Mouse (Mus musculus) G1E (cell line): ENCODE data around the gene Gpha2. TPM values are rescaled to one million over a fixed set of nuclear protein-coding genes. Genes with fewer than 3 reads are reported as not detected.

Source experiments
- ATAC-seq: 2 replicates; pipeline ENCODE4 v1.8.0; 2016; ENCODE audit warnings: mild to moderate bottlenecking; ENCODE audit not compliant: insufficient number of reproducible peaks, poor library complexity, low FRiP score, severe bottlenecking; ENCODE audit errors: extremely low read depth
- DNase-seq: peaks from one replicate; pipeline ENCODE4 v3.0.0; 2012; ENCODE audit warnings: low spot score
- H3K27me3 ChIP-seq: 2 replicates; pipeline ENCODE4 v1.6.1; 2012; ENCODE audit warnings: mild to moderate bottlenecking, low read length, inconsistent platforms; ENCODE audit not compliant: insufficient read depth
- H3K36me3 ChIP-seq: replicated peaks from 2 replicates; pipeline ENCODE3; 2012; ENCODE audit warnings: mild to moderate bottlenecking, inconsistent platforms
- H3K4me1 ChIP-seq: 2 replicates; pipeline ENCODE4 v1.6.1; 2012; ENCODE audit warnings: low read depth, low read length, inconsistent platforms, mixed read lengths; ENCODE audit not compliant: insufficient read depth
- H3K4me3 ChIP-seq: 2 replicates; pipeline ENCODE4 v1.5.1; 2012; ENCODE audit warnings: low read depth, mild to moderate bottlenecking, inconsistent platforms, low read length, moderate library complexity, mixed read lengths
- H3K9me3 ChIP-seq: replicated peaks from 2 replicates; pipeline ENCODE4 v1.6.1; 2012; ENCODE audit warnings: inconsistent platforms
- CTCF ChIP-seq: IDR thresholded peaks from 2 replicates; pipeline ENCODE4 v1.5.1; 2012; ENCODE audit warnings: low read depth, low read length, inconsistent platforms, mixed read lengths
- GATA1 ChIP-seq: IDR thresholded peaks from 2 replicates; pipeline ENCODE4 v1.6.1; 2012; ENCODE audit warnings: borderline replicate concordance, low read length, inconsistent platforms, mixed read lengths
- GATA2 ChIP-seq: IDR thresholded peaks from 2 replicates; pipeline ENCODE4 v1.6.1; 2012; ENCODE audit warnings: low read depth, low read length, inconsistent platforms, borderline replicate concordance
- POLR2AphosphoS5 ChIP-seq: IDR thresholded peaks from 2 replicates; pipeline ENCODE4 v1.6.1; 2012; ENCODE audit warnings: low read depth, low read length, inconsistent platforms; ENCODE audit not compliant: insufficient replicate concordance
- TAL1 ChIP-seq: conservative IDR thresholded peaks from 2 replicates; pipeline ENCODE4 v1.6.1; 2012; ENCODE audit warnings: low read depth, low read length, inconsistent platforms, mixed read lengths
- polyA plus RNA-seq: library from polyadenylated mRNA; stranded (reverse); fragments of >175 nt; gene quantifications from 2 replicates; pipeline ENCODE4 v1.2.3, GENCODE M21; 2012
- total RNA-seq, 2 experiments: library from RNA; stranded (forward) in 1 of 2; stranded (reverse) in 1 of 2; fragments of 200-1000 nt in 1 of 2; fragments of >200 nt in 1 of 2; fragmentation: Nextera tagmentation in 1 of 2; gene quantifications; 2 replicates each; pipeline ENCODE4 v1.2.3; 2014 to 2017

Gpha2 gene
- total and polyA plus RNA-seq, 3 experiments, result not detected

- no peaks in the 10 kb centered on the region for H3K9me3 ChIP-seq
- peaks cover 19% of the 10 kb centered on the region for H3K36me3 ChIP-seq
- ATAC-seq, result no peak
- H3K4me3 ChIP-seq, result no peak overlapping the region
- TF ChIP-seq POLR2AphosphoS5 (no peak), GATA1 (no peak), TAL1 (no peak), CTCF (no peak), GATA2 (no peak)
- peaks cover 47% of the 10 kb centered on the region for H3K4me1 ChIP-seq
- H3K27me3 ChIP-seq, result no peaks in the 10 kb centered on the region
- no peak for DNase-seq
These were observed 47.4 kb downstream of the Gpha2 start for GRCm38 (mm10) chr19:6273592-6273991.

- TF ChIP-seq GATA1, result no peak
- no peak for TF ChIP-seq POLR2AphosphoS5
- TF ChIP-seq TAL1, result no peak
- TF ChIP-seq CTCF, result no peak
- no peak for TF ChIP-seq GATA2
- Histone ChIP-seq H3K4me3 (no peak overlapping the region), H3K4me1 (peaks cover 52% of the 10 kb centered on the region), H3K27me3 (no peaks in the 10 kb centered on the region), H3K9me3 (no peaks in the 10 kb centered on the region), H3K36me3 (peaks cover 24% of the 10 kb centered on the region)
- ATAC-seq (no peak), DNase-seq (no peak)
These were observed 47.9 kb downstream of the Gpha2 start for GRCm38 (mm10) chr19:6273998-6274608.

- H3K4me1 ChIP-seq, result peaks cover 68% of the 10 kb centered on the region
- H3K27me3 ChIP-seq, result no peaks in the 10 kb centered on the region
- H3K9me3 ChIP-seq, result no peaks in the 10 kb centered on the region
- no peak for ATAC-seq
- H3K36me3 ChIP-seq, result peaks cover 41% of the 10 kb centered on the region
- TF ChIP-seq GATA1, result no peak
- peak; percentile 50 for DNase-seq
- H3K4me3 ChIP-seq, result peak overlapping the region; percentile 95
These were observed 49.7 kb downstream of the Gpha2 start for GRCm38 (mm10) chr19:6275740-6276389.

DNA sequence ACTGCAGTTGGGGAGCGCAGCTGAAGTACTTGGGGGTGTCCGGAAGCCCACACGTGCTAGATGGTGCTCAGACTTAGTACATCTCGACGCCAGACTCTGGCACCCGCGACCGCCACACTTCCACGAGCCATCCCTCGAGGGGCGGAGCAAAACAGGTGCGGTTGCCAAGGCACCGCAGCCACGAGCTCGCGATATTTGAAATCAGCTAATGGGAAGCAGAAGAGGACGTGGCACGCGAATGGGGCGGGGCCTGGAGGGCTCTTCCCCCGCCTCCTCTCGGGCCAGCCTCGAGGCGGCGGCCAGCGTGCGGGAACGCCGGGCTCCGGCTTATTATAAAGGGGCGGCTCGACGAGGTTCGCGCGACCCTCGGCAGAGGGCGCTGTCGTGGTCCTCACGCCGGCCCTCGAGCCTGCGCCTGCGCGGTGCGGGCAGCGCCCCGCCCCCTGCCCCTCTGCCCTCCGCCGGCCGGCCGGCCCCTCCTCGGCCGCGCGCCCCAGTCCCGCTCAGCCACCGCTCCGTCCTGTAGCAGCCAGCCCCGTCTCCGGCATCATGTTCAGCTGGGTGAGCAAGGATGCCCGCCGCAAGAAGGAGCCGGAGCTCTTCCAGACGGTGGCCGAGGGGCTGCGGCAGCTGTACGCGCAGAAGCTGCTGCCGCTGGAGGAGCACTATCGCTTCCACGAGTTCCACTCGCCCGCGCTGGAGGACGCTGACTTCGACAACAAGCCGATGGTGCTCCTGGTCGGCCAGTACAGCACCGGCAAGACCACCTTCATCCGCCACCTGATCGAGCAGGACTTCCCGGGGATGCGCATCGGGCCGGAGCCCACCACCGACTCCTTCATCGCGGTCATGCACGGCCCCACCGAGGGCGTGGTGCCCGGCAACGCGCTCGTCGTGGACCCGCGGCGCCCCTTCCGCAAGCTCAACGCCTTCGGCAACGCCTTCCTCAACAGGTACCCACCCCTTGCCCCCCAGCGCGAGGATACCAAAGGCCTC, 50.5 kb downstream of the Gpha2 start, which contains the start of gene Ehd1:
Gene Ehd1, plus strand, starts transcription at position 300 of the 996 bp plus-strand sequence.
- Histone ChIP-seq H3K36me3 (peaks cover 50% of the 10 kb centered on the region), H3K4me3 (peak within 1 kb of the TSS; percentile 95), H3K4me1 (peaks cover 76% of the 10 kb centered on the region), H3K9me3 (no peaks in the 10 kb centered on the region), H3K27me3 (no peaks in the 10 kb centered on the region)
- peak; percentile 84 for ATAC-seq
- peak; percentile 90 for DNase-seq
- TF ChIP-seq CTCF, result peak; percentile 41; the same call in 1 of the 2 replicates
- no peak for TF ChIP-seq TAL1
- no peak for TF ChIP-seq POLR2AphosphoS5

Other genes with a start within 250 kb of the Gpha2 start
Only the 20 nearest of the 29 such genes appear.
- gene Tm7sf2, start 158.0 kb upstream of the Gpha2 start, total RNA-seq (2014; fragmentation: Nextera tagmentation), result 22.9 and 24.0 TPM in 2 replicates
- 17.2 and 21.4 TPM in 2 replicates for gene Tm7sf2, start 158.0 kb upstream of the Gpha2 start, total RNA-seq (2017)
- 15.0 and 20.0 TPM in 2 replicates for gene Tm7sf2, start 158.0 kb upstream of the Gpha2 start, polyA plus RNA-seq
- gene Vps51, start 149.1 kb upstream of the Gpha2 start, total RNA-seq (2014; fragmentation: Nextera tagmentation), result 24.7 and 32.4 TPM in 2 replicates
- gene Vps51, start 149.1 kb upstream of the Gpha2 start, total RNA-seq (2017), result 33.2 and 39.8 TPM in 2 replicates
- gene Vps51, start 149.1 kb upstream of the Gpha2 start, polyA plus RNA-seq, result 29.3 and 34.9 TPM in 2 replicates
- not detected in 2 replicates for gene Tmem262, start 146.3 kb upstream of the Gpha2 start, total RNA-seq (2014; fragmentation: Nextera tagmentation)
- not detected in 2 replicates for gene Tmem262, start 146.3 kb upstream of the Gpha2 start, total RNA-seq (2017)
- gene Tmem262, start 146.3 kb upstream of the Gpha2 start, polyA plus RNA-seq, result not detected in 2 replicates
- gene Gm28374, start 144.1 kb upstream of the Gpha2 start, total RNA-seq (2014; fragmentation: Nextera tagmentation), result not detected in 2 replicates
- 0.87 and 0.98 TPM in 2 replicates for gene Gm28374, start 144.1 kb upstream of the Gpha2 start, total RNA-seq (2017)
- 0.37 and 0.75 TPM in 2 replicates for gene Gm28374, start 144.1 kb upstream of the Gpha2 start, polyA plus RNA-seq
- 21.6 and 24.5 TPM in 2 replicates for gene Zfpl1, start 141.4 kb upstream of the Gpha2 start, total RNA-seq (2014; fragmentation: Nextera tagmentation)
- 32.8 and 36.1 TPM in 2 replicates for gene Zfpl1, start 141.4 kb upstream of the Gpha2 start, total RNA-seq (2017)
- 56.3 and 59.9 TPM in 2 replicates for gene Zfpl1, start 141.4 kb upstream of the Gpha2 start, polyA plus RNA-seq
- gene Cdca5, start 141.4 kb upstream of the Gpha2 start, total RNA-seq (2014; fragmentation: Nextera tagmentation), result 24.7 and 45.0 TPM in 2 replicates
- 40.5 and 43.3 TPM in 2 replicates for gene Cdca5, start 141.4 kb upstream of the Gpha2 start, total RNA-seq (2017)
- 14.8 and 17.6 TPM in 2 replicates for gene Cdca5, start 141.4 kb upstream of the Gpha2 start, polyA plus RNA-seq
- 1.3 and 5.6 TPM in 2 replicates for gene AC131692.1, start 132.0 kb upstream of the Gpha2 start, total RNA-seq (2014; fragmentation: Nextera tagmentation)
- gene AC131692.1, start 132.0 kb upstream of the Gpha2 start, total RNA-seq (2017), result 1.3 and 1.4 TPM in 2 replicates
- gene AC131692.1, start 132.0 kb upstream of the Gpha2 start, polyA plus RNA-seq, result 3.4 and 3.5 TPM in 2 replicates
- gene Naaladl1, start 120.6 kb upstream of the Gpha2 start, total RNA-seq (2014; fragmentation: Nextera tagmentation), result 1.1 and 1.8 TPM in 2 replicates
- gene Naaladl1, start 120.6 kb upstream of the Gpha2 start, total RNA-seq (2017), result 0.44 and 0.87 TPM in 2 replicates
- gene Naaladl1, start 120.6 kb upstream of the Gpha2 start, polyA plus RNA-seq, result 0.32 and 0.36 TPM in 2 replicates
- 7.9 and 10.1 TPM in 2 replicates for gene Sac3d1, start 107.7 kb upstream of the Gpha2 start, total RNA-seq (2014; fragmentation: Nextera tagmentation)
- gene Sac3d1, start 107.7 kb upstream of the Gpha2 start, total RNA-seq (2017), result 10.2 and 22.9 TPM in 2 replicates
- gene Sac3d1, start 107.7 kb upstream of the Gpha2 start, polyA plus RNA-seq, result 69.2 and 78.7 TPM in 2 replicates
- 21.4 and 25.7 TPM in 2 replicates for gene Snx15, start 98.1 kb upstream of the Gpha2 start, total RNA-seq (2014; fragmentation: Nextera tagmentation)
- gene Snx15, start 98.1 kb upstream of the Gpha2 start, total RNA-seq (2017), result 13.2 and 15.3 TPM in 2 replicates
- gene Snx15, start 98.1 kb upstream of the Gpha2 start, polyA plus RNA-seq, result 70.1 and 84.0 TPM in 2 replicates
- not detected in 2 replicates for gene Batf2, start 85.4 kb upstream of the Gpha2 start, total RNA-seq (2014; fragmentation: Nextera tagmentation)
- 0.33 TPM in 1 of 2 replicates, not detected in the other for gene Batf2, start 85.4 kb upstream of the Gpha2 start, total RNA-seq (2017)
- not detected in 2 replicates for gene Batf2, start 85.4 kb upstream of the Gpha2 start, polyA plus RNA-seq
- gene Arl2, start 84.8 kb upstream of the Gpha2 start, total RNA-seq (2014; fragmentation: Nextera tagmentation), result 49.8 and 60.0 TPM in 2 replicates
- gene Arl2, start 84.8 kb upstream of the Gpha2 start, total RNA-seq (2017), result 28.5 and 29.2 TPM in 2 replicates
- gene Arl2, start 84.8 kb upstream of the Gpha2 start, polyA plus RNA-seq, result 76.9 and 83.5 TPM in 2 replicates
- gene Majin, start 42.0 kb upstream of the Gpha2 start, total RNA-seq (2014; fragmentation: Nextera tagmentation), result not detected in 2 replicates
- 0.11 TPM in 1 of 2 replicates, not detected in the other for gene Majin, start 42.0 kb upstream of the Gpha2 start, total RNA-seq (2017)
- gene Majin, start 42.0 kb upstream of the Gpha2 start, polyA plus RNA-seq, result not detected in 2 replicates
- 3.4 and 9.0 TPM in 2 replicates for gene Ppp2r5b, start 9.5 kb downstream of the Gpha2 start, total RNA-seq (2014; fragmentation: Nextera tagmentation)
- gene Ppp2r5b, start 9.5 kb downstream of the Gpha2 start, total RNA-seq (2017), result 5.6 and 6.0 TPM in 2 replicates
- 7.1 and 8.9 TPM in 2 replicates for gene Ppp2r5b, start 9.5 kb downstream of the Gpha2 start, polyA plus RNA-seq
- gene Atg2a, start 15.3 kb downstream of the Gpha2 start, total RNA-seq (2014; fragmentation: Nextera tagmentation), result 18.4 and 31.8 TPM in 2 replicates
- 7.0 and 9.4 TPM in 2 replicates for gene Atg2a, start 15.3 kb downstream of the Gpha2 start, total RNA-seq (2017)
- gene Atg2a, start 15.3 kb downstream of the Gpha2 start, polyA plus RNA-seq, result 44.4 and 45.0 TPM in 2 replicates
- 18.0 and 18.7 TPM in 2 replicates for gene Ehd1, start 50.3 kb downstream of the Gpha2 start, total RNA-seq (2014; fragmentation: Nextera tagmentation)
- 22.0 and 23.3 TPM in 2 replicates for gene Ehd1, start 50.3 kb downstream of the Gpha2 start, total RNA-seq (2017)
- gene Ehd1, start 50.3 kb downstream of the Gpha2 start, polyA plus RNA-seq, result 132 and 135 TPM in 2 replicates
- 5.0 and 7.6 TPM in 2 replicates for gene Cdc42bpg, start 80.1 kb downstream of the Gpha2 start, total RNA-seq (2014; fragmentation: Nextera tagmentation)
- 2.0 and 2.4 TPM in 2 replicates for gene Cdc42bpg, start 80.1 kb downstream of the Gpha2 start, total RNA-seq (2017)
- gene Cdc42bpg, start 80.1 kb downstream of the Gpha2 start, polyA plus RNA-seq, result 14.1 and 15.4 TPM in 2 replicates
- 51.0 and 53.9 TPM in 2 replicates for gene Men1, start 108.6 kb downstream of the Gpha2 start, total RNA-seq (2014; fragmentation: Nextera tagmentation)
- 28.8 and 30.9 TPM in 2 replicates for gene Men1, start 108.6 kb downstream of the Gpha2 start, total RNA-seq (2017)
- gene Men1, start 108.6 kb downstream of the Gpha2 start, polyA plus RNA-seq, result 146 and 213 TPM in 2 replicates
- gene Map4k2, start 114.8 kb downstream of the Gpha2 start, total RNA-seq (2014; fragmentation: Nextera tagmentation), result 13.3 and 13.4 TPM in 2 replicates
- 13.2 and 19.4 TPM in 2 replicates for gene Map4k2, start 114.8 kb downstream of the Gpha2 start, total RNA-seq (2017)
- 19.3 and 26.6 TPM in 2 replicates for gene Map4k2, start 114.8 kb downstream of the Gpha2 start, polyA plus RNA-seq
- 511 and 574 TPM in 2 replicates for gene Sf1, start 137.3 kb downstream of the Gpha2 start, total RNA-seq (2014; fragmentation: Nextera tagmentation)
- 96.0 and 104 TPM in 2 replicates for gene Sf1, start 137.3 kb downstream of the Gpha2 start, total RNA-seq (2017)
- 1,720 and 2,369 TPM in 2 replicates for gene Sf1, start 137.3 kb downstream of the Gpha2 start, polyA plus RNA-seq